Mouse (Mus musculus) hindbrain, postnatal 0 days (tissue): Measurements from ENCODE around the gene Ryr3. TPM values are rescaled to one million over a fixed set of nuclear protein-coding genes. Genes with fewer than 3 reads are reported as not detected.

ENCODE experiments used
- ATAC-seq: fragments of 200-750 bp; cut with Nextera tagmentation; 2 replicates; pipeline ENCODE4 v1.8.0; 2017; ENCODE audit warnings: mild to moderate bottlenecking, moderate TSS enrichment, moderate library complexity
- DNase-seq: peaks from one replicate; pipeline ENCODE4 v3.0.0-alpha.2; 2015; ENCODE audit warnings: low spot score
- H3K27ac ChIP-seq: fragments of 300-500 bp; sonication (generic); 2 replicates; pipeline ENCODE4 v1.5.1; 2014; ENCODE audit warnings: mild to moderate bottlenecking
- H3K27me3 ChIP-seq: fragments of 300-500 bp; sonication (generic); 2 replicates; pipeline ENCODE4 v1.6.1; 2014; ENCODE audit warnings: low read length, mixed read lengths; ENCODE audit not compliant: insufficient read depth
- H3K36me3 ChIP-seq: fragments of 300-500 bp; sonication (generic); 2 replicates; pipeline ENCODE4 v1.6.1; 2014; ENCODE audit warnings: low read length, mixed read lengths; ENCODE audit not compliant: insufficient read depth
- H3K4me1 ChIP-seq: fragments of 300-500 bp; sonication (generic); 2 replicates; pipeline ENCODE4 v1.6.1; 2014; ENCODE audit warnings: antibody characterized with exemption, low read length, mixed read lengths; ENCODE audit not compliant: insufficient read depth
- H3K4me2 ChIP-seq: fragments of 300-500 bp; sonication (generic); 2 replicates; pipeline ENCODE4 v1.6.1; 2014; ENCODE audit warnings: low read depth, mild to moderate bottlenecking, low read length, moderate library complexity, mixed read lengths
- H3K4me3 ChIP-seq: fragments of 300-500 bp; sonication (generic); 2 replicates; pipeline ENCODE4 v1.5.1; 2014; ENCODE audit warnings: low read length
- H3K9ac ChIP-seq: fragments of 300-500 bp; sonication (generic); replicated peaks from 2 replicates; pipeline ENCODE4 v1.6.1; 2014; ENCODE audit warnings: mild to moderate bottlenecking, low read length, moderate library complexity, mixed read lengths
- H3K9me3 ChIP-seq: fragments of 300-500 bp; sonication (generic); 2 replicates; pipeline ENCODE4 v1.6.1; 2016; ENCODE audit warnings: low read length, mixed read lengths
- CTCF ChIP-seq: IDR thresholded peaks from 2 replicates; pipeline ENCODE4 v1.5.1; 2016; ENCODE audit warnings: antibody characterized with exemption, control low read depth, low read depth
- WGBS: fragments of 180-500 bp; shearing (Covaris S2); extraction: QIAGEN DNeasy Blood & Tissue Kit; methylation state at CpG from one replicate; pipeline ENCODE4 v1.1.7; 2014; 5-methylcytosine and 5-hydroxymethylcytosine counted together
- polyA plus RNA-seq: library from polyadenylated mRNA; unstranded; fragments of >200 nt; fragmentation: Nextera tagmentation; extraction: Ambion mirVana; gene quantifications from 2 replicates; pipeline ENCODE4 v1.2.1, GENCODE M21; 2015
- total RNA-seq: library from RNA; depleted of rRNA; stranded (reverse); fragments of >200 nt; gene quantifications from 2 replicates; pipeline ENCODE4 v1.2.3, GENCODE M21; 2014

The Ryr3 gene
- total and polyA plus RNA-seq, 2 experiments from 2014 or later, result 5.7 to 12.7 TPM

DNA sequence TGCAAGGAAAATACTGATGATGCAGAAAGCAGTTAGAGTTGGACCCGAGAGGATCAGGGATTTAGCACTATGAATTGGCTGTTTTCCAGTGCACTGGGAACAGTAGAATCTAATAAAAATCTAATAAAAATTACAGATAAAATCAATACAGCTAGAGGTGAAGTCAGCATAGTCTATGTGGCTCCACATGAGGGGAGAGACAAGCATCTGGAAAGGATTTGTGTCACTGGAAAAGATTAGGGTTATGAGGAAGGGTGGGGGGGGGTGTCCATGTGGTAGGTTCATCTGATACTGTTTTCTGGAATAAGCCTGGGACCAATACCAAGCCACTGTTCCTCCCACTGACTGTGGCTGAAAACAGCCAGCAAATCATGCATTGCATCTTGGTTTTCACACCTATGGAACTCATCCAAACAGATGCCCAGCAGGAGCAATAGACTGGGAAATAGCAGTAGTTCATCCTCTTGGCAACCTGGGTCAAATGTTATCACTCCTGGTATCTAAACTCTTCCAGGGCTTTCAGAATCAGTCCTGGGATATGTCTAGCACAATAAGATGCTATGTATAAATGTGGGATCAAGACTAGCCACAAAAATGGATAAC lies 233.9 kb downstream of the Ryr3 start:
- no peak overlapping the region for H3K4me2 ChIP-seq
- ATAC-seq (0 out of 2 replicates have a peak, but pooled peaks have one; percentile 15), DNase-seq (no peak)
- no peak overlapping the region for H3K9ac ChIP-seq
- no peak overlapping the region for H3K27ac ChIP-seq
- H3K4me3 ChIP-seq, result no peak overlapping the region
- H3K36me3 ChIP-seq, result no peaks in the 10 kb centered on the region
- no peak for TF ChIP-seq CTCF
- no peaks in the 10 kb centered on the region for H3K4me1 ChIP-seq
- 45% methylated on average over 1 of the region's 1 CpGs for WGBS
- no peaks in the 10 kb centered on the region for H3K27me3 ChIP-seq
- no peaks in the 10 kb centered on the region for H3K9me3 ChIP-seq

DNA sequence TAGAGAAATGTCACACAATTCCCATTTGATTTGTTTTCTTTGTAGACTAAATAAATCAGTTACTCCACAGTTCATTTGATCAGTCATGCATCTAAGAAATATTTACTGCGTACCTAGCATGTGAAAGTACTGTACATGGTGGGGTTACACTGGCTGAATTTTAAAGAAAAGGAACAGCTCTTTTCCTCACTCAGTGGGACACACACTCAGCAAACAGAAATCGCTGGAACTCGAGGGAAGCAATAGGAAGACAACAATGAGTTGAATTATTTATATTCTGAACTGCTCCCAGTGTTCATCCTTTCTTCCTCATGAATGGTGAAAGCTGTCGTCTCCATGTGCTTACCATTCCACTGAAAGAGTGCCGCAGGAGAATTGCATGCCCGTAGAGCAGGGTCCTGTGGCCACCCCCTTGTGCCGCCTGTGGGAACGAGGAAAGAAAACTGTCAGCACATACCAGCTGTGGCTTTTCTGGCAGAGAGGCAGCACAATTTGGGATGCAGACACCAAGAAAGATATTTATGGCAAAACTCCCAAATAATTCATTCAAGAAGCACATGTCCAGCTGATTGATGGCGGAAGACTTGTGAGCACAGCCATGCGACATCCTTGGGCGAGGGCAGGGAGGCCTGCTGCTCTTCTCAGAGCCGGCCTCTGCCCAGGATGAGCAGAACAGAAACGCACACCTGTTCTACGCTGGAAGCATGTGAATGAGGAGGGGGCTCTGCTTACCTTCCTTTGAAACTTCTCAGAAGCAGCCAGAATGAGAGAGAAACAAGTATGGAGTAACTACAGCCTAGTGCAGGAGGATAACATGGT lies 249.9 kb downstream of the Ryr3 start:
- no peaks in the 10 kb centered on the region for H3K9me3 ChIP-seq
- ATAC-seq (peak; percentile 83), DNase-seq (peak; percentile 42)
- H3K4me2 ChIP-seq, result no peak overlapping the region
- TF ChIP-seq CTCF, result no peak
- H3K36me3 ChIP-seq, result no peaks in the 10 kb centered on the region
- H3K4me1 ChIP-seq, result no peaks in the 10 kb centered on the region; the same call in 1 of the 2 replicates
- 43% methylated on average over 14 of the region's 14 CpGs for WGBS
- H3K9ac ChIP-seq, result no peak overlapping the region
- H3K27me3 ChIP-seq, result no peaks in the 10 kb centered on the region
- no peak overlapping the region for H3K27ac ChIP-seq
- H3K4me3 ChIP-seq, result no peak overlapping the region

DNA sequence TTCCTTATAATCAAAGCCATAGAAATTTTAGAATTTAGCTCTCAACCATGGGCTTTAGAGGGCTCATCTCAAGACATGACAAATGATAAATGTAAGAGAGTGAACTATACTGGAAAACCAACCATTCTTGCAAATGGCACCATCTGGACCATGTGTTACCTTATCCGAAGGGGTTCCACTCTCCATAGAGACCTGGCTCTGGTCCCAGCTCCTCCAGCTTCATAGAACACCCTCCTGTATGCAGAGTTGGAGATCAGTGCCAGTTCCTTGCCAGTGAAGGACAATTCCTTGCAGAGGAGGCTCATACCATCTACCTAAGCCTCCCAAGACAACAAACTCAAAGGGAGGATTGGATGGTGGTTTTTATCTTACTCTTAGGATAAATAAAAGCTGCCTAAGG lies 268.0 kb downstream of the Ryr3 start:
- 54% methylated on average over 1 of the region's 1 CpGs for WGBS
- H3K9me3 ChIP-seq, result no peaks in the 10 kb centered on the region
- no peaks in the 10 kb centered on the region for H3K4me1 ChIP-seq
- no peak overlapping the region for H3K9ac ChIP-seq
- no peak for TF ChIP-seq CTCF
- no peaks in the 10 kb centered on the region for H3K36me3 ChIP-seq
- H3K4me3 ChIP-seq, result no peak overlapping the region
- no peaks in the 10 kb centered on the region for H3K27me3 ChIP-seq
- ATAC-seq (0 out of 2 replicates have a peak, but pooled peaks have one; percentile 32), DNase-seq (peak; percentile 20)
- no peak overlapping the region for H3K4me2 ChIP-seq
- H3K27ac ChIP-seq, result no peak overlapping the region

DNA sequence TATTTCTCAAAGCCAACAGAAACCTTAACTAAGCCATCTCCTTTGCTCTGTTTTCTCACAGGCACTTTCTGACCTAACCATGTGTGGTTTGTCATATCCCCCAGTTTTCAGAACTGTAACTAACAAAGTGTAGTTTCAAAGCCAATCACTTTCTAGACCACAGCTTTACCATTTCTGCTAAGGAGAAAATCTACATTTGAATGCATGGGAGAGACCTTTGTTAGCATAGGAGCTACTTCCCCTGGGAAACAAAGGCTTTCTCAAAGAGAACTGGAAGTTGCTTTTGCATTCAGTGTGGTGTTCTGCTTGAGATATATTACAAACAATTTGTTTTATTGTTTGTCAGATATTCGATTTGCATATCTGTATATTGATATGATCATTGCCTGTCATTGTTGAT lies 285.1 kb downstream of the Ryr3 start:
- no peak overlapping the region for H3K27ac ChIP-seq
- H3K27me3 ChIP-seq, result no peaks in the 10 kb centered on the region
- WGBS, result 58% methylated on average over 1 of the region's 1 CpGs

DNA sequence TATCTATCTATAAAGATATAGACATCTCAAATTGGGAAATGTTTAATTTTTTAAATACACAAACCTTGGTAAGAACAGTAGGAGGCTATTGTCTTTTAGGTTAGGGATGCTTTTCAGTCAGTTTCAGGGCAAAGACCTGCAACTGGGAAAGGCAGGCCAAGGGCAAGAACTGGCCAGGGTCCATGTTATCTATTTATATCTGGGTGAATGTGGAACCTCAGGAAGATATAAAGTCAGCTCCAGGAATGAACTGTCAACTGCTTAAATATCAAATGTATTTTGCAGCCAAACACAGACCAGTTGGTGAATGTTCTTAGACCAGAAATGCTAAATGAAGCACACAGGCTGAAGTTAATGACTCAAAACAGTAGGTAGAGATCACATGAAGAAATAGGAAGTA lies 303.1 kb downstream of the Ryr3 start:
- H3K9ac ChIP-seq, result no peak overlapping the region
- no peak for TF ChIP-seq CTCF
- ATAC-seq (no peak), DNase-seq (no peak)
- H3K4me1 ChIP-seq, result no peaks in the 10 kb centered on the region
- no peak overlapping the region for H3K4me3 ChIP-seq
- no peaks in the 10 kb centered on the region for H3K9me3 ChIP-seq
- H3K27ac ChIP-seq, result no peak overlapping the region
- no peaks in the 10 kb centered on the region for H3K36me3 ChIP-seq
- no peaks in the 10 kb centered on the region for H3K27me3 ChIP-seq
- H3K4me2 ChIP-seq, result no peak overlapping the region

More for the DNA sequence above, 285.1 kb downstream of the Ryr3 start:
- H3K36me3 ChIP-seq, result no peaks in the 10 kb centered on the region
- no peak overlapping the region for H3K9ac ChIP-seq
- no peak for TF ChIP-seq CTCF
- ATAC-seq (no peak), DNase-seq (no peak)
- H3K4me2 ChIP-seq, result no peak overlapping the region
- no peaks in the 10 kb centered on the region for H3K9me3 ChIP-seq
- no peaks in the 10 kb centered on the region for H3K4me1 ChIP-seq
- H3K4me3 ChIP-seq, result no peak overlapping the region

DNA sequence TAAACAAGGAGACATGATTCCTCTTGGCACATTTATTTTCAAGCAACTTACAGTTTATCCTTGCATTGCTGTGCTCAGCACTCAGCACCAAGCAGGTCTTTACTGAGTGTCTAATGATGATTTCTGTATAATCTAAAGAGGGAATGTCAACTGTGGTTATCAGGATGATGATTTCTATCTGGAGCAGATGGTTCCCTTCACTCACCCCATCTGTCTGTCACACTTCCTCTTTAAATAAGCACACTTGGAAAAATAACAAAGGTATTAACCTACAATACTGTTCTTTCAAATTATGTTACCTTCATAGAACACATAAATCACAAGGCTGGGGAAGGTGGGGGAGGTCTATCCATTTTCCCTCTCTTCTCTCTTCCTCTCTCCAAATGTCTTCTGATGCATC lies 304.3 kb downstream of the Ryr3 start:
- Histone ChIP-seq H3K36me3 (no peaks in the 10 kb centered on the region), H3K4me2 (no peak overlapping the region), H3K4me1 (no peaks in the 10 kb centered on the region), H3K9me3 (no peaks in the 10 kb centered on the region), H3K4me3 (no peak overlapping the region), H3K27me3 (no peaks in the 10 kb centered on the region), H3K9ac (no peak overlapping the region), H3K27ac (no peak overlapping the region)
- ATAC-seq (no peak), DNase-seq (no peak)
- no peak for TF ChIP-seq CTCF

DNA sequence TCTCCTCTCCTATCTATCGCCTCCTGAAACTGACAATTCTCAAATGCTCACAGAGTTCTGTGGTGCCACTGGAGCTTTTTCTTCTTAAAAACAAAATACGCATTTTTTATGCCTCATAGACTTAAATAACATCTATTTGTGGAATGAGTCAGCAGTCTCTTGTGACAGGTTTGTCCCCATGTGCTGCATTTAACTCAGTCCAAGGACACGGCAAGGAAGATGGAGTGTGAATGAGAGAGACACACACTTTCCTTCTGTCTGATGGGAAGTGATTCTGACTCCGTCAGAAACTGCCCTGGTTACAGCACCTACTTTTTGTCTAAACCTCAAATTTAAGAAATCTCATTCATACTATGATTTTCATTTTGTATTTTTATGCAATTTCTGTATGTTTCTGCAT lies 306.3 kb downstream of the Ryr3 start:
- no peak for ATAC-seq

More for the DNA sequence above, 306.3 kb downstream of the Ryr3 start:
- no peaks in the 10 kb centered on the region for H3K27me3 ChIP-seq
- H3K27ac ChIP-seq, result no peak overlapping the region
- 81% methylated on average over 4 of the region's 4 CpGs for WGBS
- no peak overlapping the region for H3K9ac ChIP-seq
- no peaks in the 10 kb centered on the region for H3K36me3 ChIP-seq
- H3K9me3 ChIP-seq, result no peaks in the 10 kb centered on the region
- no peak for DNase-seq
- no peak overlapping the region for H3K4me2 ChIP-seq
- TF ChIP-seq CTCF, result no peak
- H3K4me3 ChIP-seq, result no peak overlapping the region
- no peaks in the 10 kb centered on the region for H3K4me1 ChIP-seq
